ENCODE assay signal across 18 mouse cellular contexts in the genomic region with DNA sequence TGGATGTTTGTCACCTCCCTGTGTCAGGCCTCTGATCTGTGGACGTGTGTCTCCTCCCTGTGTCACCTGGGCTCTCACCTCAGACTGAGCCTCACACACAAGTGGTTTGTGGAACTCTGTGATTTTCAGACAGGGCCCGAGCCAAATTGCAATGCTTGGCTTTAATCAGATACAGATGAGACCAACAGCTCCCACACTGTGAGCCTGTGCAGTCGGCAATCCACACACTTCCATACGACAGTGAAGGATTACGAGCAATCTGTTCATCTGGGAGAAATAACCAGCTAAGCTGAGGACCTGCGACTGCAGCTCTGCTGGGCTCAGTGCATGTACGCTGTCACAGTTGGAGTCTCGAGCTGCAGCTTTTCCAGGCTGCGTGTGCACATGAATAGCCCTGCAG. TPM values are rescaled to one million over a fixed set of nuclear protein-coding genes. Genes with fewer than 3 reads are reported as not detected.
A peak's percentile ranks its signal among the peaks of the same experiment; 100 is the strongest.
DNase-seq lines count a peak whose midpoint lies in the region; ATAC-seq lines count a peak whose summit lies in the region.
"Had no signal": no experiment of that assay in that cellular context is flagged by ENCODE, and none has a peak within 500 bp of the region (broad histone marks: within the 10 kb centered on the region; RNA-seq: fewer than 3 reads in every experiment).

No protein-coding gene starts in this region.

- no peaks in the 10 kb centered on the region; the same call in 1 of the 2 replicates for H3K27me3 ChIP-seq in midbrain, embryonic 11.5 days (ENCODE audit: control insufficient read depth, insufficient read depth, low read length)
- no peaks in the 10 kb centered on the region for H3K27me3 ChIP-seq in midbrain, embryonic 16.5 days (ENCODE audit: control insufficient read depth, insufficient read depth, low read depth, low read length)
- H3K27me3 ChIP-seq in embryonic facial prominence, embryonic 10.5 days (replicated peaks; ENCODE audit: low read depth, poor library complexity, severe bottlenecking) = peaks cover 12% of the 10 kb centered on the region
- H3K27me3 ChIP-seq in embryonic facial prominence, embryonic 15.5 days = no peaks in the 10 kb centered on the region
- H3K27me3 ChIP-seq: hindbrain, embryonic 15.5 days; midbrain, embryonic 15.5 days had no signal

- H3K4me2 ChIP-seq in midbrain, embryonic 11.5 days = no peak overlapping the region
- H3K4me2 ChIP-seq in midbrain, embryonic 16.5 days (ENCODE audit: low read length) = no peak overlapping the region
- H3K4me2 ChIP-seq in embryonic facial prominence, embryonic 15.5 days (replicated peaks) = no peak overlapping the region
- H3K4me2 ChIP-seq: hindbrain, embryonic 15.5 days; liver, embryonic 13.5 days; lung, embryonic 15.5 days; midbrain, embryonic 15.5 days had no signal

- 76% methylated on average over 9 of the region's 9 CpGs for WGBS in midbrain, embryonic 11.5 days
- 68% methylated on average over 9 of the region's 9 CpGs for WGBS in midbrain, embryonic 16.5 days
- 55% methylated on average over 9 of the region's 9 CpGs for WGBS in embryonic facial prominence, embryonic 10.5 days
- 40% methylated on average over 9 of the region's 9 CpGs for whole genome bisulfite sequencing in embryonic facial prominence, embryonic 15.5 days

- peak; percentile 12 for DNase-seq in midbrain, embryonic 11.5 days (ENCODE audit: low spot score, missing footprints)
- DNase-seq in embryonic facial prominence, embryonic 10.5 days (ENCODE audit: low spot score) = peak; percentile 23
- DNase-seq in telencephalon, adult 2 months (ENCODE audit: low read depth, low spot score) = peak; percentile 9
- no peak for DNase-seq in spleen, adult 12 weeks (ENCODE audit: low spot score)
- no peak for DNase-seq in lung, postnatal 4 days
- DNase-seq: cerebellum, adult 9-10 months; gastrocnemius, postnatal 10 days; heart, adult 18-20 months; heart, postnatal 36 days; liver, embryonic 13.5 days; thymus, postnatal 25 days had no signal

- H3K4me3 ChIP-seq in midbrain, embryonic 11.5 days (ENCODE audit: low read depth, low read length) = no peak overlapping the region
- H3K4me3 ChIP-seq in midbrain, embryonic 16.5 days (ENCODE audit: low read depth, low read length) = no peak overlapping the region
- H3K4me3 ChIP-seq in embryonic facial prominence, embryonic 10.5 days = no peak overlapping the region
- no peak overlapping the region for H3K4me3 ChIP-seq in embryonic facial prominence, embryonic 15.5 days (replicated peaks)
- H3K4me3 ChIP-seq: hindbrain, embryonic 15.5 days; liver, embryonic 13.5 days; lung, embryonic 15.5 days; midbrain, embryonic 15.5 days had no signal

- no peak for ATAC-seq in midbrain, embryonic 11.5 days (ENCODE audit: low FRiP score)
- ATAC-seq in midbrain, embryonic 16.5 days = no peak
- peak; percentile 34; the same call in 1 of the 2 replicates for ATAC-seq in embryonic facial prominence, embryonic 15.5 days (ENCODE audit: insufficient number of reproducible peaks, low FRiP score, low TSS enrichment, low read depth)
- ATAC-seq: intestine, embryonic 16.5 days; midbrain, embryonic 15.5 days had no signal

- no peak overlapping the region for H3K27ac ChIP-seq in midbrain, embryonic 11.5 days (ENCODE audit: low read depth, low read length)
- H3K27ac ChIP-seq in midbrain, embryonic 16.5 days (ENCODE audit: low read length) = no peak overlapping the region
- H3K27ac ChIP-seq in embryonic facial prominence, embryonic 10.5 days (replicated peaks) = no peak overlapping the region
- H3K27ac ChIP-seq in embryonic facial prominence, embryonic 15.5 days (replicated peaks) = peak overlapping the region; percentile 66
- H3K27ac ChIP-seq: hindbrain, embryonic 15.5 days; kidney, postnatal 0 days; liver, embryonic 13.5 days; lung, embryonic 15.5 days; midbrain, embryonic 15.5 days had no signal

- no peaks in the 10 kb centered on the region for H3K9me3 ChIP-seq in midbrain, embryonic 11.5 days (ENCODE audit: control insufficient read depth, low read length)
- H3K9me3 ChIP-seq in midbrain, embryonic 16.5 days (replicated peaks; ENCODE audit: control insufficient read depth, low read length, poor library complexity, severe bottlenecking) = no peaks in the 10 kb centered on the region
- no peaks in the 10 kb centered on the region for H3K9me3 ChIP-seq in embryonic facial prominence, embryonic 10.5 days
- H3K9me3 ChIP-seq in embryonic facial prominence, embryonic 15.5 days (replicated peaks) = no peaks in the 10 kb centered on the region
- H3K9me3 ChIP-seq: hindbrain, embryonic 15.5 days; liver, embryonic 13.5 days; lung, embryonic 15.5 days; midbrain, embryonic 15.5 days had no signal

- H3K9ac ChIP-seq in midbrain, embryonic 11.5 days (ENCODE audit: low read length) = no peak overlapping the region
- H3K9ac ChIP-seq in midbrain, embryonic 16.5 days (ENCODE audit: low read depth, low read length) = no peak overlapping the region
- no peak overlapping the region for H3K9ac ChIP-seq in embryonic facial prominence, embryonic 15.5 days
- H3K9ac ChIP-seq: hindbrain, embryonic 15.5 days; liver, embryonic 13.5 days; lung, embryonic 15.5 days; midbrain, embryonic 15.5 days had no signal

- no peaks in the 10 kb centered on the region for H3K36me3 ChIP-seq in midbrain, embryonic 11.5 days (ENCODE audit: control insufficient read depth, insufficient read depth, low read length)
- H3K36me3 ChIP-seq in midbrain, embryonic 16.5 days (ENCODE audit: control insufficient read depth, insufficient read depth, low read length) = no peaks in the 10 kb centered on the region
- no peaks in the 10 kb centered on the region for H3K36me3 ChIP-seq in embryonic facial prominence, embryonic 10.5 days (replicated peaks)
- no peaks in the 10 kb centered on the region for H3K36me3 ChIP-seq in embryonic facial prominence, embryonic 15.5 days
- H3K36me3 ChIP-seq: hindbrain, embryonic 15.5 days; liver, embryonic 13.5 days; lung, embryonic 15.5 days; midbrain, embryonic 15.5 days had no signal

- H3K4me1 ChIP-seq in midbrain, embryonic 11.5 days (ENCODE audit: control insufficient read depth, insufficient read depth, low read length) = no peaks in the 10 kb centered on the region
- no peaks in the 10 kb centered on the region for H3K4me1 ChIP-seq in midbrain, embryonic 16.5 days (ENCODE audit: control insufficient read depth, insufficient read depth, low read length)
- peaks cover 9% of the 10 kb centered on the region; the same call in 1 of the 2 replicates for H3K4me1 ChIP-seq in embryonic facial prominence, embryonic 10.5 days
- H3K4me1 ChIP-seq in embryonic facial prominence, embryonic 15.5 days = peaks cover 21% of the 10 kb centered on the region; the same call in 1 of the 2 replicates
- H3K4me1 ChIP-seq: hindbrain, embryonic 15.5 days; liver, embryonic 13.5 days; midbrain, embryonic 15.5 days had no signal

RNA-seq across cellular contexts. Expression of a gene that starts 36.0 kb away (rescaled TPM):
- polyA plus RNA-seq in midbrain, embryonic 11.5 days (2014; fragmentation: Nextera tagmentation; extraction: Ambion mirVana) = not detected in 2 replicates
- polyA plus RNA-seq in midbrain, embryonic 16.5 days (2015; fragmentation: Nextera tagmentation; extraction: Ambion mirVana) = not detected in 2 replicates
- polyA plus RNA-seq in embryonic facial prominence, embryonic 10.5 days (2016; fragmentation: Nextera tagmentation; extraction: Ambion mirVana) = not detected in 2 replicates
- polyA plus RNA-seq in embryonic facial prominence, embryonic 15.5 days (2015; fragmentation: Nextera tagmentation; extraction: Ambion mirVana) = not detected in 2 replicates
- polyA plus RNA-seq: hindbrain, embryonic 15.5 days; kidney, postnatal 0 days; lung, embryonic 15.5 days; midbrain, embryonic 15.5 days had no signal

RNA-seq across cellular contexts. Expression of a gene that starts 47.4 kb away (rescaled TPM):
- 28.3 and 30.3 TPM in 2 replicates for polyA plus RNA-seq in midbrain, embryonic 11.5 days (2014; fragmentation: Nextera tagmentation; extraction: Ambion mirVana)
- 71.5 and 76.9 TPM in 2 replicates for polyA plus RNA-seq in midbrain, embryonic 16.5 days (2015; fragmentation: Nextera tagmentation; extraction: Ambion mirVana)
- polyA plus RNA-seq in embryonic facial prominence, embryonic 10.5 days (2016; fragmentation: Nextera tagmentation; extraction: Ambion mirVana) = 14.6 and 16.6 TPM in 2 replicates
- 31.5 and 32.5 TPM in 2 replicates for polyA plus RNA-seq in embryonic facial prominence, embryonic 15.5 days (2015; fragmentation: Nextera tagmentation; extraction: Ambion mirVana)

RNA-seq across cellular contexts. Expression of a gene that starts 57.7 kb away (rescaled TPM):
- polyA plus RNA-seq in midbrain, embryonic 11.5 days (2014; fragmentation: Nextera tagmentation; extraction: Ambion mirVana) = not detected in 2 replicates
- not detected in 2 replicates for polyA plus RNA-seq in midbrain, embryonic 16.5 days (2015; fragmentation: Nextera tagmentation; extraction: Ambion mirVana)
- polyA plus RNA-seq in embryonic facial prominence, embryonic 10.5 days (2016; fragmentation: Nextera tagmentation; extraction: Ambion mirVana) = not detected in 2 replicates
- polyA plus RNA-seq in embryonic facial prominence, embryonic 15.5 days (2015; fragmentation: Nextera tagmentation; extraction: Ambion mirVana) = not detected in 2 replicates
- polyA plus RNA-seq: hindbrain, embryonic 15.5 days; intestine, embryonic 16.5 days; kidney, postnatal 0 days; lung, embryonic 15.5 days; midbrain, embryonic 15.5 days had no signal

Comparison
In these comparisons a context has a peak if more than half of its experiments do, and no peak if none do; other contexts are left out.
1. DNase-seq: peak in midbrain, embryonic 11.5 days (single experiment), embryonic facial prominence, embryonic 10.5 days (single experiment) and telencephalon, adult 2 months (single experiment); none in spleen, adult 12 weeks (single experiment) and lung, postnatal 4 days (0 of 2).